Mouse (Mus musculus) midbrain, postnatal 0 days (tissue): ENCODE measurements at regions not wholly inside any gene's neighbourhood (a gene's known extent, or its start where the extent isn't known, plus 50 kb on each side); places are given as distances from the start of the nearest gene placed in this dataset.

Source experiments
- ATAC-seq: fragments of 200-750 bp; cut with Nextera tagmentation; 2 replicates; pipeline ENCODE4 v1.8.0; 2017; ENCODE audit warnings: moderate number of reproducible peaks, mild to moderate bottlenecking, moderate TSS enrichment, moderate library complexity; ENCODE audit not compliant: low FRiP score
- DNase-seq: peaks from one replicate; pipeline ENCODE4 v3.0.0-alpha.2; 2015; ENCODE audit warnings: low spot score
- H3K27ac ChIP-seq: fragments of 300-500 bp; sonication (generic); 2 replicates; pipeline ENCODE4 v1.5.1; 2014; ENCODE audit warnings: low read depth, mild to moderate bottlenecking, low read length, mixed read lengths
- H3K27me3 ChIP-seq: fragments of 300-500 bp; sonication (generic); 2 replicates; pipeline ENCODE4 v1.6.1; 2014; ENCODE audit warnings: low read length, control low read depth, mixed read lengths; ENCODE audit not compliant: insufficient read depth
- H3K36me3 ChIP-seq: fragments of 300-500 bp; sonication (generic); 2 replicates; pipeline ENCODE4 v1.6.1; 2014; ENCODE audit warnings: low read length, control low read depth, mixed read lengths; ENCODE audit not compliant: insufficient read depth
- H3K4me1 ChIP-seq: fragments of 300-500 bp; sonication (generic); 2 replicates; pipeline ENCODE4 v1.6.1; 2014; ENCODE audit warnings: mild to moderate bottlenecking, control low read depth, antibody characterized with exemption, low read length, mixed read lengths; ENCODE audit not compliant: insufficient read depth
- H3K4me2 ChIP-seq: fragments of 300-500 bp; sonication (generic); 2 replicates; pipeline ENCODE4 v1.6.1; 2014; ENCODE audit warnings: low read depth, mild to moderate bottlenecking, low read length, mixed read lengths; ENCODE audit not compliant: poor library complexity, severe bottlenecking
- H3K4me3 ChIP-seq: fragments of 300-500 bp; sonication (generic); 2 replicates; pipeline ENCODE4 v1.5.1; 2014; ENCODE audit warnings: low read depth, mild to moderate bottlenecking, low read length, moderate library complexity
- H3K9ac ChIP-seq: fragments of 300-500 bp; sonication (generic); replicated peaks from 2 replicates; pipeline ENCODE4 v1.6.1; 2014; ENCODE audit warnings: mild to moderate bottlenecking, low read length, moderate library complexity, mixed read lengths; ENCODE audit not compliant: poor library complexity, severe bottlenecking
- H3K9me3 ChIP-seq: fragments of 300-500 bp; sonication (generic); 2 replicates; pipeline ENCODE4 v1.6.1; 2016; ENCODE audit warnings: low read length, control low read depth
- CTCF ChIP-seq: IDR thresholded peaks from 2 replicates; pipeline ENCODE4 v1.5.1; 2016; ENCODE audit warnings: antibody characterized with exemption, mild to moderate bottlenecking
- WGBS: fragments of 180-500 bp; shearing (Covaris S2); extraction: QIAGEN DNeasy Blood & Tissue Kit; methylation state at CpG from one replicate; pipeline ENCODE4 v1.1.7; 2014; 5-methylcytosine and 5-hydroxymethylcytosine counted together

- Histone ChIP-seq H3K9me3 (no peaks in the 10 kb centered on the region), H3K27ac (no peak overlapping the region), H3K36me3 (no peaks in the 10 kb centered on the region), H3K4me1 (no peaks in the 10 kb centered on the region), H3K4me3 (no peak overlapping the region), H3K9ac (no peak overlapping the region), H3K4me2 (no peak overlapping the region), H3K27me3 (no peaks in the 10 kb centered on the region)
- ATAC-seq (no peak), DNase-seq (no peak)
- no peak for TF ChIP-seq CTCF
- WGBS: 85% methylated on average over 3 of the region's 3 CpGs
These were observed 152.5 kb downstream of the Spry2 start for GRCm38 (mm10) chr14:105744125-105744524.

DNA sequence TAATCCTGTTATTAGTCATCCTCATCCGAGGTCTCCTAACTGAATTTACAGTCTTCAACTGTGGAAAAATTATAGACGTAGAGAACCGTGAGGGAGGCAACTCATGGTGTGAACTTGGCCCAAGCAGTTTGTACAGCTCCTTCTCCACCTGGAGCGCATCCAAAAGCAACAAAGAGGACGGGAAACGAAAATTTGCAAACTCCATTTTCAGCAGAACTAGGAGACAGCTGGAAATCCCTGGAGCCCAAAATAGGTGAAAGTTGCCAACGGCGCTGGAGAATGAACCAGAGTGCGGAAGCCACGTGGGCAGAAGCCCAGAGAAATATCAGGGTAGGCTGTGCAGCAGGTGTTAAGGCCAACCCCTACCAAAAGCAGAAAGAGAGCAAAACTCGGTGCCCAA lies 155.7 kb downstream of the Spry2 start:
- Histone ChIP-seq H3K36me3 (no peaks in the 10 kb centered on the region), H3K4me2 (no peak overlapping the region), H3K4me1 (no peaks in the 10 kb centered on the region), H3K27me3 (no peaks in the 10 kb centered on the region), H3K27ac (no peak overlapping the region), H3K9ac (no peak overlapping the region), H3K9me3 (no peaks in the 10 kb centered on the region), H3K4me3 (no peak overlapping the region)
- no peak for ATAC-seq
- TF ChIP-seq CTCF: no peak
- WGBS: 75% methylated on average over 11 of the region's 11 CpGs
- peak; percentile 25 for DNase-seq

GRCm38 (mm10) chr14:105738568-105738967 lies 158.1 kb downstream of the Spry2 start:
- no peak overlapping the region for H3K4me2 ChIP-seq
- no peak for DNase-seq

DNA sequence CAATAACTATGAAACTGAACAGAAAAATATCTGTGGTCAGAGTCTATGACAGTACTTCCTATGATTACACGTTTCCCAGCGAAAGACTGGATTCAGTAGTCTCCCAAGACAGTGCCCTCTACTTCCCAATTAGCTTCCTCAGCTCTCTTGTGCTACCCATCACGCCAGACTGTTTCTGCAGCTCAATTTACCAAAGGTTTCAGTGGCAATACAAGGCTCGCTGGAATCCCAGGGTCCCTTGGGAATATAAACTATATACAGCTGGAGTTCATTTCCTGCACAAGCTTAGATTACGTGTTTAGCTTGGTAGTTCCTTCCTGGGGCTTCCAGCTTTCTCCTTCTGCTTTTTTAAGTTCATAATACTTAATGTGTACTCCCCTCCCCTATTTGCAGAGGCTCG lies 160.3 kb downstream of the Spry2 start:
- no peak for DNase-seq
- WGBS: 55% methylated on average over 6 of the region's 6 CpGs

More at GRCm38 (mm10) chr14:105738568-105738967, 158.1 kb downstream of the Spry2 start:
- no peaks in the 10 kb centered on the region for H3K9me3 ChIP-seq
- H3K36me3 ChIP-seq: no peaks in the 10 kb centered on the region
- WGBS: 93% methylated on average over 5 of the region's 5 CpGs
- no peak for TF ChIP-seq CTCF
- H3K4me1 ChIP-seq: no peaks in the 10 kb centered on the region
- H3K4me3 ChIP-seq: no peak overlapping the region
- no peak for ATAC-seq
- H3K27ac ChIP-seq: no peak overlapping the region
- H3K27me3 ChIP-seq: no peaks in the 10 kb centered on the region
- no peak overlapping the region for H3K9ac ChIP-seq

GRCm38 (mm10) chr14:105734291-105734690 lies 162.3 kb downstream of the Spry2 start:
- no peak overlapping the region for H3K9ac ChIP-seq
- no peak for DNase-seq
- no peaks in the 10 kb centered on the region for H3K27me3 ChIP-seq
- H3K4me1 ChIP-seq: 0 out of 2 replicates have a peak, but pooled peaks cover 5% of the 10 kb centered on the region
- no peaks in the 10 kb centered on the region for H3K9me3 ChIP-seq
- 91% methylated on average over 7 of the region's 7 CpGs for WGBS
- H3K27ac ChIP-seq: no peak overlapping the region
- H3K4me2 ChIP-seq: no peak overlapping the region
- no peak for TF ChIP-seq CTCF
- H3K36me3 ChIP-seq: no peaks in the 10 kb centered on the region
- no peak overlapping the region for H3K4me3 ChIP-seq
- no peak for ATAC-seq

More for the DNA sequence above, 160.3 kb downstream of the Spry2 start:
- H3K27ac ChIP-seq: no peak overlapping the region
- no peak for ATAC-seq
- H3K4me3 ChIP-seq: no peak overlapping the region
- H3K9me3 ChIP-seq: no peaks in the 10 kb centered on the region
- no peaks in the 10 kb centered on the region for H3K36me3 ChIP-seq
- H3K4me2 ChIP-seq: no peak overlapping the region
- no peaks in the 10 kb centered on the region for H3K27me3 ChIP-seq
- no peak overlapping the region for H3K9ac ChIP-seq
- H3K4me1 ChIP-seq: 0 out of 2 replicates have a peak, but pooled peaks cover 1% of the 10 kb centered on the region
- TF ChIP-seq CTCF: no peak

DNA sequence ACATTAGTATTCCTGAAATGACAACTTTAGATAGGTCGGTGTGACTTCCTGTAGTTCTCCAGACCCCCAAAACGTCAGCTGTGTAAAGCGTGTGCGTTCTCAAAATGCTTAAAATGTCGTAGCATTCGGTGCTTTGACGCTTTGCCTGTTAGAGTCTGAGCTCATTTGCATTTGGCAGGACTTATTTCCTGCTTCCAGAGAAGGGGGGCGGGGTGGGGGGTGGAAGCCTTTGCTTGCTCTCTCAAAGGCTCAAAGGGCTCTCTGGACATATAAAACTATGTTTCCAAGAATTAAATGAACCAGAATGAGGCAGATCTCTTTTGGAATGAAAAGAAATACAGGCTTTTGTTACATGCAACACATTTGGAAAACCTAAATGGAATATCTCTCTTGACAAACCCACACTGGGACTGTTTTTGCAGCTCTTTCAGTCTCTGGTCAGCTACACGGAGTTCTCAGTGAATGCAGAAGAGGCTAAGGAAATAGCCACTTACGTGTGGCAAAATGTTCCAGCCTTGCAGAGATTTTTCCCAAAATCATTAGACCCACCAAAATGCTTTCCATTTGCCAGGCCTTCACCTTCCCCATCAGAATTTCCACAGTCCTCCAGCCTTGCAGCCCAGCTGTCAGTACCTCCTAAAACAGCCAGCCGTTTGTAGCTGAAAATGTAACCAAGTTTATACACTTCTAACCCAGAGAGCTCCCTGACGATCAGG lies 163.4 kb downstream of the Spry2 start:
- WGBS: 6% methylated on average over 12 of the region's 12 CpGs
- H3K9ac ChIP-seq: no peak overlapping the region; the same call in 1 of the 2 replicates

More for the DNA sequence above, 163.4 kb downstream of the Spry2 start:
- Histone ChIP-seq H3K9me3 (no peaks in the 10 kb centered on the region), H3K4me3 (peak overlapping the region; percentile 28; the same call in 1 of the 2 replicates), H3K27ac (peak overlapping the region; percentile 68), H3K4me1 (0 out of 2 replicates have a peak, but pooled peaks cover 5% of the 10 kb centered on the region), H3K27me3 (no peaks in the 10 kb centered on the region), H3K36me3 (no peaks in the 10 kb centered on the region), H3K4me2 (peak overlapping the region; percentile 44)
- peak; percentile 82 for DNase-seq
- ATAC-seq: peak; percentile 65
- TF ChIP-seq CTCF: no peak
